Mouse (Mus musculus) liver (tissue): ENCODE measurements around the gene Ust.
"Not testable (repeated sequence)": the region's sequence is repeated elsewhere in the genome, so short reads cannot be mapped to it uniquely, and the experiment has no call there.

Source experiments
- DNase-seq: peaks from one replicate; pipeline ENCODE4 v3.0.0-alpha.2; 2020; ENCODE audit warnings: mixed read lengths

Gene Ust

GRCm38 (mm10) chr10:8518141-8519013 is at the start of gene Ust:
Gene Ust, minus strand, starts transcription at chr10:8518825.
- DNase-seq: peak; percentile 74

GRCm38 (mm10) chr10:8561366-8561765 is 42.7 kb upstream of the Ust start:
- no peak for DNase-seq

GRCm38 (mm10) chr10:8559566-8559965 is 40.9 kb upstream of the Ust start:
- not testable (repeated sequence) for DNase-seq

GRCm38 (mm10) chr10:8552239-8552638 is 33.6 kb upstream of the Ust start:
- not testable (repeated sequence) for DNase-seq

- not testable (repeated sequence) for DNase-seq
Measured at GRCm38 (mm10) chr10:8551601-8552000, 33.0 kb upstream of the Ust start.

GRCm38 (mm10) chr10:8541514-8541913 is 22.9 kb upstream of the Ust start:
- DNase-seq: no peak

- no peak for DNase-seq
Measured at GRCm38 (mm10) chr10:8535445-8535844, 16.8 kb upstream of the Ust start.

- DNase-seq: no peak
Measured at GRCm38 (mm10) chr10:8531651-8532050, 13.0 kb upstream of the Ust start.

GRCm38 (mm10) chr10:8530505-8531051 is 12.0 kb upstream of the Ust start:
- no peak for DNase-seq

- DNase-seq: no peak
Measured at GRCm38 (mm10) chr10:8529173-8529572, 10.5 kb upstream of the Ust start.

- DNase-seq: no peak
Measured at GRCm38 (mm10) chr10:8525354-8525753, 6.7 kb upstream of the Ust start.

- DNase-seq: no peak
Measured at GRCm38 (mm10) chr10:8521536-8521935, 2.9 kb upstream of the Ust start.

- DNase-seq: no peak
Measured at GRCm38 (mm10) chr10:8520766-8521395, 2.3 kb upstream of the Ust start.

- DNase-seq: no peak
Measured at GRCm38 (mm10) chr10:8519014-8519491, 428 bp upstream of the Ust start.

GRCm38 (mm10) chr10:8517591-8518140 is 959 bp downstream of the Ust start:
- no peak for DNase-seq

GRCm38 (mm10) chr10:8516916-8517524 is 1.6 kb downstream of the Ust start:
- DNase-seq: no peak

GRCm38 (mm10) chr10:8513690-8514089 is 4.9 kb downstream of the Ust start:
- DNase-seq: no peak

- DNase-seq: no peak
Measured at GRCm38 (mm10) chr10:8512222-8512621, 6.4 kb downstream of the Ust start.

GRCm38 (mm10) chr10:8511760-8512159 is 6.9 kb downstream of the Ust start:
- DNase-seq: no peak

- DNase-seq: no peak
Measured at GRCm38 (mm10) chr10:8506247-8506573, 12.4 kb downstream of the Ust start.

GRCm38 (mm10) chr10:8505346-8506246 is 13.0 kb downstream of the Ust start:
- DNase-seq: no peak

- no peak for DNase-seq
Measured at GRCm38 (mm10) chr10:8504832-8505231, 13.8 kb downstream of the Ust start.
